Mouse (Mus musculus) heart, embryonic 15.5 days (tissue): ENCODE data around the gene Sult5a1. TPM values are rescaled to one million over a fixed set of nuclear protein-coding genes. Genes with fewer than 3 reads are reported as not detected.

Experiments
- ATAC-seq: fragments of 200-750 bp; cut with Nextera tagmentation; replicated peaks from 2 replicates; pipeline ENCODE4 v1.8.0; 2017; ENCODE audit warnings: low read depth, moderate TSS enrichment; ENCODE audit not compliant: insufficient number of reproducible peaks, insufficient read depth, low FRiP score
- H3K27ac ChIP-seq: fragments of 300-500 bp; sonication (generic); 2 replicates; pipeline ENCODE4 v1.5.1; 2015; ENCODE audit warnings: mild to moderate bottlenecking, inconsistent platforms
- H3K27me3 ChIP-seq: fragments of 300-500 bp; sonication (generic); 2 replicates; pipeline ENCODE4 v1.6.1; 2015; ENCODE audit warnings: inconsistent platforms
- H3K36me3 ChIP-seq: fragments of 300-500 bp; sonication (generic); 2 replicates; pipeline ENCODE4 v1.6.1; 2015; ENCODE audit warnings: mild to moderate bottlenecking, inconsistent platforms
- H3K4me1 ChIP-seq: fragments of 300-500 bp; sonication (generic); replicated peaks from 2 replicates; pipeline ENCODE4 v1.6.1; 2015; ENCODE audit warnings: inconsistent platforms
- H3K4me2 ChIP-seq: fragments of 300-500 bp; sonication (generic); 2 replicates; pipeline ENCODE4 v1.6.1; 2015; ENCODE audit warnings: inconsistent platforms, mild to moderate bottlenecking, moderate library complexity
- H3K4me3 ChIP-seq: fragments of 300-500 bp; sonication (generic); 2 replicates; pipeline ENCODE4 v1.5.1; 2015; ENCODE audit warnings: mild to moderate bottlenecking, inconsistent platforms
- H3K9ac ChIP-seq: fragments of 300-500 bp; sonication (generic); 2 replicates; pipeline ENCODE4 v1.6.1; 2015; ENCODE audit warnings: mild to moderate bottlenecking, inconsistent platforms
- H3K9me3 ChIP-seq: fragments of 300-500 bp; sonication (generic); replicated peaks from 2 replicates; pipeline ENCODE4 v1.6.1; 2016; ENCODE audit warnings: inconsistent platforms
- WGBS: fragments of 180-500 bp; shearing (Covaris S2); methylation state at CpG from one replicate; pipeline ENCODE4 v1.1.7; 2015; ENCODE audit warnings: mixed read lengths; 5-methylcytosine and 5-hydroxymethylcytosine counted together
- polyA plus RNA-seq: library from polyadenylated mRNA; unstranded; fragments of >200 nt; fragmentation: Nextera tagmentation; extraction: Ambion mirVana; gene quantifications from 2 replicates; pipeline ENCODE4 v1.2.1, GENCODE M21; 2015

Gene Sult5a1
- polyA plus RNA-seq, 1 experiment from 2014 or later, result 4.6 TPM

DNA sequence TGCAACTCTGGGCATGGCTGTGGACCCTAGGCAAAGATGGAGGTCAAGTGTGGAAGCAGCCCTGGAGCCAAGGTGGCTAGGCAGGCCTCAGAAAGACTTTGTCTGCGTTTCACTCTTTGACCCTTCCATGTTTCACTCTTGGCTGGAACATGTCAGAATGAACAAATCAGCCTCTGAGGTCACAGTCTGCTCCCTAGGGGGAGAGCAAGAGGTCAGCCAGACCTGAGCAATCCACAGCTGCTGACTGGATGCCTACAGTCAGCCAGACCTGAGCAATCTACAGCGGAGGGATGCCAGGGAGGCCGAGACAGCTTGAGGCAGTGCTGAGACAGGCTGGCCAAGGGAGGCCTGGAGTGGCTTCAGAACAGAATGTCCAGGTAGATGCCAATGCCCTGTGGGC, 23.3 kb upstream of the Sult5a1 start:
- Histone ChIP-seq H3K9me3 (no peaks in the 10 kb centered on the region), H3K4me3 (no peak overlapping the region), H3K4me1 (peaks cover 10% of the 10 kb centered on the region), H3K36me3 (no peaks in the 10 kb centered on the region), H3K4me2 (no peak overlapping the region), H3K27me3 (no peaks in the 10 kb centered on the region), H3K27ac (no peak overlapping the region), H3K9ac (no peak overlapping the region)
- WGBS, result 68% methylated on average over 3 of the region's 3 CpGs
- no peak for ATAC-seq

DNA sequence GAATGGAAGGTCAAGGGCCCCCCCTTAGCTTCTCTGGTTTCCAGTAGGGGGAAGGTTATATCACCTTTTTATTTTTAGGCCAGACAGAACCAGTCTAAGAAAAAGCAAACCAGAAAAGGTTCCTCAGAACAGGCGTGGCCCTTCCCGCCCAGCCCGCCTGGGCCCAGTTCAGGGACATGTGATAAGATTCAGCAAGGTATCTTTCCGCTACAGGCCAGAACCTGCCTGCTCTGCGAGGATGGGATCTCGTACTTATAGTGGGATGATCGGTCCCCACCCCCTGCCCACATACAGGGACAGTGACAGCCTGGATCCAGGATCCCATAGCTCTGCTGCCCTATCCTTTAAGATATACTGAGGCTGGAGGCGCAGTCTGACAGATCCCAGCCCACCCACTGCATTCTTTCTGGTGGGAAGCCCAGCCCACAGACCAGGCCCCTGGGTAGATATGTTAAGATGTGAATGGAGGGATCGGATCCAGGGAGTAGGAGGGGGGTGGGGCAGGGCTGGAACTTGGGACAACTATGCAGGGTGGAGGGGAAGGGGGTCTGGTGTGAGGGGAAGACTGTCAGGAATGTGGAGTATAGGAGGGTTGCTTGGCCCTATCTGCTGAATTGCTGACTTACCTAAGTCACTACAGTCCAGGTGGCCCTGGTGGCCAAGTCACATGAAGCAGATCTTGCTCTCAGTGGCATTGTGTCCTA, 1.9 kb downstream of the Sult5a1 start:
- Histone ChIP-seq H3K9me3 (no peaks in the 10 kb centered on the region), H3K27me3 (no peaks in the 10 kb centered on the region), H3K9ac (no peak overlapping the region), H3K27ac (no peak overlapping the region), H3K4me2 (no peak overlapping the region), H3K36me3 (no peaks in the 10 kb centered on the region), H3K4me3 (no peak overlapping the region), H3K4me1 (peaks cover 27% of the 10 kb centered on the region)
- ATAC-seq, result no peak
- 47% methylated on average over 9 of the region's 9 CpGs for WGBS

DNA sequence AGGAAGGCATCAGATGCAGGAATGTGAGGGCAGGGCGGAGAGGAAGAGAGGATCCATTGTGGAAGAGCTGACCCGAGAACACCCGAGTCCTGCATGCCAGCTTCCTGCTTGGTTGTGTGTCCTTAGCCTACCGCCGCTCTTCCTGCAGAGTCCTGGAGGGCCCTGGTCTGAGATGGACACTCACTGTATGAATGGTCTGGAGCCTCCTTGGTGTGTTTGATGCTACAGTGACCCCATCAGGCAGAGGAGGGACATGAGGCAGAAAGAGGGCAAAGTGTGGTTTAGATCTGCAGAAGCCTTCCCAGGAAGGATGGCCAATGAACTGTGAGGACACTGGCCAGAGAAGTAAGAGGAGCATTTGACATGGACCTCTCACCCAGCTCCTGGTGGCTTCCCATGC, 2.9 kb downstream of the Sult5a1 start:
- WGBS, result 66% methylated on average over 5 of the region's 5 CpGs
- Histone ChIP-seq H3K4me3 (no peak overlapping the region), H3K27me3 (no peaks in the 10 kb centered on the region), H3K9me3 (no peaks in the 10 kb centered on the region), H3K27ac (no peak overlapping the region), H3K9ac (no peak overlapping the region), H3K4me2 (no peak overlapping the region), H3K4me1 (peaks cover 31% of the 10 kb centered on the region), H3K36me3 (no peaks in the 10 kb centered on the region)
- 0 out of 2 replicates have a peak, but pooled peaks have one; percentile 48 for ATAC-seq

DNA sequence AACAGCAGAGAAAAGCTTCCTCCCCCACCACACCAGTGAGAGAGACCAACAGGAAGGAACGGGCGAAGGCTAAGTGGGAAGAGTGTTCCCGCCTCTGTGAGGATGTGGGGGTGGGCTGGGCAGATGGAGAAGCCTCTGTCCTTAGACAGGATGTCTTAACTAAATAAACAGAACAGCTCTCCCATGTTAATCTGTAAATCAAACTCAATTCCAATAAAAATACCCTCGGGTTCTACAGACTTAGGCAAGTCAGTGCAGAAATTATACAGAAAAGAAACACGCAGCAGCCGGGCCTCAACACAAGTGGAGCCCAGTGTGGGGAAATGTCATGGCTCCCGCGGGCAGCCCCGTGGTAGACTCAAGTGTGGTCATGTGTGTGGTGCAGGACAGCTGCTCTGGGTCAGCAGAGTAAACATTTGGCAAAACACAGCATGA, 7.4 kb downstream of the Sult5a1 start:
- H3K4me3 ChIP-seq, result no peak overlapping the region
- H3K27ac ChIP-seq, result peak overlapping the region; percentile 54
- WGBS, result 51% methylated on average over 9 of the region's 9 CpGs
- no peak; the same call in 1 of the 2 replicates for ATAC-seq
- H3K4me1 ChIP-seq, result peaks cover 5% of the 10 kb centered on the region
- H3K36me3 ChIP-seq, result no peaks in the 10 kb centered on the region
- no peak overlapping the region for H3K4me2 ChIP-seq
- no peaks in the 10 kb centered on the region for H3K9me3 ChIP-seq
- H3K9ac ChIP-seq, result no peak overlapping the region
- no peaks in the 10 kb centered on the region for H3K27me3 ChIP-seq

DNA sequence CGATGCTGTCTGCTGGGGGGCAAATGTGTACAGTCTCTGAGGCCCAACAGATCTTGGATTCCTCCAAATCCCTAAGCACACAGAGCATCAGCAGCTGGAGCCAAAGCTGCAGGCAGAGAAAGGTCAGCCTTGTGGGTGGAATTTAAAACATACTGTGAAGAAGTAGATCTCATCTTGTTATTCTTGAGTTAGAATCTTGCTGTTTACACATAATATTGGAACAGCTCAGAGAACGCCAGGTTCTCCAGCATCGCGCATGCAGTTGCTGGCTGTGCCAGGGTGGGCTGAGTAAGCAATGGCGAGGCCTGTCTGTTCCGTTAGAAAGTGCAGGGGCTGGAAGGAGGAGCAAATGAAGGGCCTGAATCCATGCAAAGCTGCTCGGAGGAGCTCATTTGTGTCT, 11.7 kb downstream of the Sult5a1 start:
- WGBS, result 73% methylated on average over 7 of the region's 7 CpGs
- H3K27me3 ChIP-seq, result no peaks in the 10 kb centered on the region
- no peak overlapping the region for H3K4me3 ChIP-seq
- H3K9ac ChIP-seq, result no peak overlapping the region
- no peak for ATAC-seq
- peaks cover 15% of the 10 kb centered on the region for H3K4me1 ChIP-seq
- H3K27ac ChIP-seq, result peak overlapping the region; percentile 12; the same call in 1 of the 2 replicates
- no peaks in the 10 kb centered on the region for H3K9me3 ChIP-seq
- no peaks in the 10 kb centered on the region for H3K36me3 ChIP-seq
- no peak overlapping the region for H3K4me2 ChIP-seq

DNA sequence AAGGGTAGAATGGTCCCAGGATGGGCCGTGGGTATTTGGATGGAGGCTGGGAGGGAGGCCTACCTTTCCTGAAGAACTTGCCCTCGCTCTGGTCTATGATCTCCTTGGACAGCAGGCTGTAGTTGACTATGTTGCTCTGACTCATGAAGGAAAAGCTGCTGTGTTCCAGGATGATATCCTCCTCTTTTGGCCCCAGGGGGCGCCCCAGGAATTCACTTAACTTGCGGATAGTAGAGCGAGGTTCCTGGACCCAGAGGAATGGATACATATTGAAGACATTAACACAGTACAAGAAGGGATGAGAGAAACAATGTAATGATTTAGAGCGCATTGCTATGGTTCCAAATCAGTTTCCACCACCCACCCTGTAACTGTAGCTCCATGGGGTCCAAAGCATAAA, 12.8 kb downstream of the Sult5a1 start:
- H3K4me1 ChIP-seq, result peaks cover 11% of the 10 kb centered on the region
- no peak overlapping the region for H3K9ac ChIP-seq
- no peaks in the 10 kb centered on the region for H3K27me3 ChIP-seq
- no peaks in the 10 kb centered on the region for H3K36me3 ChIP-seq
- H3K27ac ChIP-seq, result no peak overlapping the region
- no peak for ATAC-seq
- no peaks in the 10 kb centered on the region for H3K9me3 ChIP-seq
- 46% methylated on average over 6 of the region's 6 CpGs for WGBS
- no peak overlapping the region for H3K4me3 ChIP-seq
- no peak overlapping the region for H3K4me2 ChIP-seq

DNA sequence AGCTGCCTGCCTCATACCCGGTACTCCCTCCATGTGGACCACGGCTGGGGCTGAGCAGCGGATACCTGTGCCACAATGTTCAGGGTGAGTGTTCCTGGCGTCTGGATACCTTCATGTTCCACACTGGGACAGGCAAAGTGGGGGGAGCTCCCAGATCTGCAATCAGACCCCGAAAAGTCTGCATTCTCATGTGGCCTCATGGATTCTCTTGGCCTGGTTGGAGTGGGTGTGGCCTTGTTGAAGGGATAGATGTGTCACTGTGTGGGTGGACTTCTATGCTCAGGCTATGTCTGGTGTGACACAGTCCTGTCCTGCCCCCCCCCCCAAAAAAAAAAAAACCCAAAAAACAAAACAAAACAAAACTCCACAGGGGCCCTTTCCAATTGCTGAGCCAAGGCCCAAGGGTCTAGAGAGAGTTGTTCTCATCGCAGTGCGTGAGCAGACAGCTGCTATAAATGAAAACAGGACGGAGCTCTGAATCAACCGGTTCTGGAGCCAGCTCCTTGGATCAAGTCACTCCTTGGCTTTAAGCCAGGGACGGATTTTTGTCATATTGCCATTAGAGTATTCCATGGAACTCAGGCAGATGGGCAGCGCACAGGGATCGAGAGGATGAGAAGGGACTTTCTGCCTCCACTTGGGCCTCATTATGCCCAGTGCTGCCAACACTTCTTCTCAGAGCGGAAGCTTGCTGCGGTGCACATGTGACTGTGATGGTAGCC, 16.2 kb downstream of the Sult5a1 start:
- no peak overlapping the region for H3K4me3 ChIP-seq
- 47% methylated on average over 14 of the region's 14 CpGs for WGBS
- peak; percentile 51 for ATAC-seq
- H3K9ac ChIP-seq, result no peak overlapping the region
- H3K36me3 ChIP-seq, result no peaks in the 10 kb centered on the region
- no peaks in the 10 kb centered on the region for H3K27me3 ChIP-seq
- no peak overlapping the region for H3K4me2 ChIP-seq
- peaks cover 24% of the 10 kb centered on the region for H3K4me1 ChIP-seq
- H3K9me3 ChIP-seq, result no peaks in the 10 kb centered on the region
- H3K27ac ChIP-seq, result peak overlapping the region; percentile 77

DNA sequence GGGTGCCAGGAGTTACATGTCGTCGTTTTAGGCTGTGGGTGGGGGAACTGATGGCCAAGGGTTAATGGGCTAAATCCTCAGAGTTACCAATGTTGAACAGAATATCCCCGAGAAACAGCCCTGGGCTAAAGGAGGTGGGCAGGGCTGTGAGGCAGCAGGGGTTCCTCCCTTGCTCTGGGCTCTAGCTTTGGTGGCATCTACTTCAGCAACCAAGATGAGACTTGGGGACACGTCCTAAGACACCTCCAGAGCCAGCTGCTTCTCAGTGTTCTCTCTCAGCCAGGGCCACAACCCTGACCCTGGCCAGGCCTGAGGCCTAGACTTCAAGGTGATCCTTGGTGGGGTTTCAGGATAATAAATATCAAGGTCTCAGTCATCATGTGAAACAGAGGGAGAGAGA, 19.4 kb downstream of the Sult5a1 start:
- Histone ChIP-seq H3K4me1 (peaks cover 29% of the 10 kb centered on the region), H3K9me3 (no peaks in the 10 kb centered on the region), H3K27ac (no peak overlapping the region), H3K4me3 (no peak overlapping the region), H3K4me2 (no peak overlapping the region), H3K36me3 (no peaks in the 10 kb centered on the region), H3K27me3 (no peaks in the 10 kb centered on the region), H3K9ac (no peak overlapping the region)
- 62% methylated on average over 4 of the region's 4 CpGs for WGBS
- ATAC-seq, result no peak

DNA sequence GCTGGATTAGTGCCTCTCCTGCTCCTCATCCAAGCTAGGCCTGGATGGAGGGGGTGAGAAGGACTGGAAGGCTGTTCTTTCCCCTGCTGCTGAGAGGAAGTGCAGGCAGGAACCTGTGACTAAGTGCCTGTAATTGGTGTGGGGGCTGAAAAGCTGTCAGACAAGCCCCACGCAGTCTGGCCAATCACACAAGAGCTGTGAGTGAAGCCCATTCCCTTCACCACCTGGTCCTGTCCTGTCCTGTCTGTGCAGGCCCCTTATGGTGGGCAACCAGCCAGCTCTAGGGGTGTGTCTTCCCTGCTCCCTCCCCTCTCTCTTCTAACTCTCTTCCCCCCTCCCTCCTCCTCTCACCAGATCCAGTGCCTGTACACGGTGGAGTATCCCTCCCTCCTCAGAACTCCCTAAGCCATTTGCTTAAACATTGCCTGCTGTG, 20.5 kb downstream of the Sult5a1 start:
- Histone ChIP-seq H3K4me1 (peaks cover 29% of the 10 kb centered on the region), H3K36me3 (no peaks in the 10 kb centered on the region), H3K9ac (no peak overlapping the region), H3K4me2 (no peak overlapping the region; the same call in 1 of the 2 replicates), H3K27me3 (no peaks in the 10 kb centered on the region), H3K9me3 (no peaks in the 10 kb centered on the region), H3K4me3 (no peak overlapping the region), H3K27ac (peak overlapping the region; percentile 44)
- ATAC-seq, result peak; percentile 79
- WGBS, result 9% methylated on average over 2 of the region's 2 CpGs

DNA sequence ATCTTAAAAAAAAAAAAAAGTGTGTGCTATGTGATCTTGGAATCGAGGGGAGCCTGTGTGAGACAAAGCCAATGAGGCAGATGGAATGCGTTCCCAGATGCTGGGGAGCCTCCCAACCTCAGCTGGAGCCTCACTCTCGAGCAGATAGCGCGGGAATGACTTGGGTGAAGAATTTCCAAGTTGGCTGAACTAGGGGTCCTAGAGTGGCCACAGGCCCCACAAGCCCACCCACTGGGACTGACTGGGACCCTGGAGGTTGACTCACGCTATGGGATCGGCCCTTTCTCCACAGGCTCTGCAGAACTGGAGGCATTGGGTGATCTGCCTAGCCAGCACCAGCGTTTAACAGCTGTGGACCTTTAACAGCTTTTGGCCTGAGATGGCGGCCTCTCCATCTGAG, 21.8 kb downstream of the Sult5a1 start:
- H3K4me1 ChIP-seq, result peaks cover 18% of the 10 kb centered on the region
- no peaks in the 10 kb centered on the region for H3K9me3 ChIP-seq
- no peak for ATAC-seq
- H3K27ac ChIP-seq, result no peak overlapping the region
- no peak overlapping the region for H3K4me2 ChIP-seq
- H3K27me3 ChIP-seq, result no peaks in the 10 kb centered on the region
- H3K9ac ChIP-seq, result no peak overlapping the region
- no peaks in the 10 kb centered on the region for H3K36me3 ChIP-seq
- H3K4me3 ChIP-seq, result no peak overlapping the region
- 77% methylated on average over 9 of the region's 9 CpGs for WGBS

DNA sequence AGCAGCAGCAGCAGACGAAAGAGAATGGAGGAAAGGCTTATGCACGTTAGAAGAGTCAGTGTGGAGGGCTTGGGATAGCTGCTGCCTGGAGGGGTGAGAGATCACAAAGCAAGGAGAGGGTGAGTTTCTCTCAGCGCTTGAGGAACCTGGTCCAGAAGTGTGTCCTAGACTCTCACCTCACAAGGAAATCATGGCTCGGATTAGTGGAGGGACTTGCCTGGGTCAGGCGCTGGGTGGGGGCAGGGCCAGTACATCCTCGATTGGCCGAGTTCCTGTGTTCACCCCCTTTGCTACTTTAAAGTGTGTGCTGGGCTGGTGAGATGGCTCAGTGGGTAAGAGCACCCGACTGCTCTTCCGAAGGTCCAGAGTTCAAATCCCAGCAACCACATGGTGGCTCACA, 22.3 kb downstream of the Sult5a1 start:
- ATAC-seq, result no peak
- no peaks in the 10 kb centered on the region for H3K27me3 ChIP-seq
- no peak overlapping the region for H3K9ac ChIP-seq
- H3K4me1 ChIP-seq, result peaks cover 18% of the 10 kb centered on the region
- WGBS, result 57% methylated on average over 9 of the region's 9 CpGs
- no peak overlapping the region for H3K27ac ChIP-seq
- no peaks in the 10 kb centered on the region for H3K36me3 ChIP-seq
- H3K4me3 ChIP-seq, result no peak overlapping the region
- no peak overlapping the region for H3K4me2 ChIP-seq
- no peaks in the 10 kb centered on the region for H3K9me3 ChIP-seq

DNA sequence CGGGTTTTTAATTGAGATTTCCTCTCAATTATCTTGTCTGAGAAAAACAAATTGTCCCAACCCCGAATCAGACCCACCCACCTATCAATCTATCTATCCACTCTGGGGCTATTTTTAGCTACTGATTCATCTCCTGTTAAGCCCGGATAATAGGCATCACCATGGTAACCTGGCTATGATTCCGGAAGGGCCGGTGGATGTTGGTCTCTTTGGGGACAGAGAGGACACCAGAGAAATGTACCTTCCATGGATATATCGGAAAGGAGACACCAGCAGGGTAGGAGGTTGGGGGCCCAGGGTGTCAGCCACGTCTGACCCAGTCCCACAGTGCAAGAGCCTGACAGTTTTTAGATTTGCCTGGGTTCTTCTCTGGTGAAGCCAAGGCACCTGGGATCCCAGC, 22.7 kb downstream of the Sult5a1 start:
- Histone ChIP-seq H3K27ac (no peak overlapping the region), H3K27me3 (no peaks in the 10 kb centered on the region), H3K4me1 (peaks cover 18% of the 10 kb centered on the region), H3K9me3 (no peaks in the 10 kb centered on the region), H3K36me3 (no peaks in the 10 kb centered on the region), H3K4me2 (no peak overlapping the region), H3K4me3 (no peak overlapping the region), H3K9ac (no peak overlapping the region)
- ATAC-seq, result no peak
- WGBS, result 36% methylated on average over 7 of the region's 7 CpGs
